Mouse (Mus musculus) neural tube, embryonic 15.5 days (tissue): ENCODE results near the gene Zranb3. TPM values are rescaled to one million over a fixed set of nuclear protein-coding genes. Genes with fewer than 3 reads are reported as not detected.
"Not testable (repeated sequence)": the region's sequence is repeated elsewhere in the genome, so short reads cannot be mapped to it uniquely, and the experiment has no call there.

ENCODE experiments used
- ATAC-seq: fragments of 200-750 bp; cut with Nextera tagmentation; 2 replicates; pipeline ENCODE4 v1.8.0; 2017; ENCODE audit warnings: mild to moderate bottlenecking, moderate TSS enrichment, moderate library complexity; ENCODE audit not compliant: low FRiP score
- H3K27ac ChIP-seq: fragments of 300-500 bp; sonication (generic); replicated peaks from 2 replicates; pipeline ENCODE4 v1.5.1; 2015; ENCODE audit warnings: mild to moderate bottlenecking, inconsistent platforms
- H3K27me3 ChIP-seq: fragments of 300-500 bp; sonication (generic); replicated peaks from 2 replicates; pipeline ENCODE4 v1.6.1; 2015; ENCODE audit warnings: inconsistent platforms
- H3K36me3 ChIP-seq: fragments of 300-500 bp; sonication (generic); 2 replicates; pipeline ENCODE4 v1.6.1; 2015; ENCODE audit warnings: inconsistent platforms
- H3K4me1 ChIP-seq: fragments of 300-500 bp; sonication (generic); 2 replicates; pipeline ENCODE4 v1.6.1; 2015; ENCODE audit warnings: inconsistent platforms
- H3K4me2 ChIP-seq: fragments of 300-500 bp; sonication (generic); 2 replicates; pipeline ENCODE4 v1.6.1; 2015; ENCODE audit warnings: inconsistent platforms, mild to moderate bottlenecking, moderate library complexity
- H3K4me3 ChIP-seq: fragments of 300-500 bp; sonication (generic); replicated peaks from 2 replicates; pipeline ENCODE4 v1.5.1; 2015; ENCODE audit warnings: mild to moderate bottlenecking, inconsistent platforms
- H3K9ac ChIP-seq: fragments of 300-500 bp; sonication (generic); replicated peaks from 2 replicates; pipeline ENCODE4 v1.6.1; 2015; ENCODE audit warnings: mild to moderate bottlenecking, inconsistent platforms
- H3K9me3 ChIP-seq: fragments of 300-500 bp; sonication (generic); replicated peaks from 2 replicates; pipeline ENCODE4 v1.6.1; 2016; ENCODE audit warnings: inconsistent platforms
- WGBS: fragments of 180-500 bp; shearing (Covaris S2); methylation state at CpG from one replicate; pipeline ENCODE4 v1.1.7; 2015; ENCODE audit warnings: mixed read lengths; 5-methylcytosine and 5-hydroxymethylcytosine counted together
- polyA plus RNA-seq: library from polyadenylated mRNA; unstranded; fragments of >200 nt; fragmentation: Nextera tagmentation; extraction: Ambion mirVana; gene quantifications from 2 replicates; pipeline ENCODE4 v1.2.1, GENCODE M21; 2015

Zranb3 gene
- polyA plus RNA-seq, 1 experiment from 2014 or later, result 4.1 TPM

GRCm38 (mm10) chr1:127956524-127956923 is 146.3 kb downstream of the Zranb3 start:
- no peak overlapping the region for H3K9ac ChIP-seq
- H3K27ac ChIP-seq, result no peak overlapping the region
- no peak overlapping the region for H3K4me3 ChIP-seq
- H3K4me2 ChIP-seq, result no peak overlapping the region
- no peak for ATAC-seq
- no peaks in the 10 kb centered on the region for H3K27me3 ChIP-seq
- H3K9me3 ChIP-seq, result no peaks in the 10 kb centered on the region
- peaks cover 12% of the 10 kb centered on the region for H3K4me1 ChIP-seq
- H3K36me3 ChIP-seq, result no peaks in the 10 kb centered on the region
- 94% methylated on average over 1 of the region's 1 CpGs for WGBS

GRCm38 (mm10) chr1:127954800-127955199 is 148.0 kb downstream of the Zranb3 start:
- Histone ChIP-seq H3K9ac (no peak overlapping the region), H3K27ac (no peak overlapping the region), H3K4me2 (no peak overlapping the region), H3K36me3 (no peaks in the 10 kb centered on the region), H3K4me1 (peaks cover 11% of the 10 kb centered on the region), H3K27me3 (no peaks in the 10 kb centered on the region), H3K4me3 (no peak overlapping the region), H3K9me3 (no peaks in the 10 kb centered on the region)
- no peak for ATAC-seq
- WGBS, result 88% methylated on average over 4 of the region's 4 CpGs

- H3K4me2 ChIP-seq, H3K4me3 ChIP-seq, H3K36me3 ChIP-seq, ATAC-seq, H3K27me3 ChIP-seq, H3K9me3 ChIP-seq, H3K27ac ChIP-seq, H3K9ac ChIP-seq, H3K4me1 ChIP-seq: not testable (repeated sequence)
- WGBS, result 84% methylated on average over 4 of the region's 4 CpGs
Measured at GRCm38 (mm10) chr1:127954198-127954597, 148.6 kb downstream of the Zranb3 start.

GRCm38 (mm10) chr1:127952276-127952675 is 150.6 kb downstream of the Zranb3 start:
- no peak overlapping the region for H3K4me2 ChIP-seq
- 81% methylated on average over 4 of the region's 4 CpGs for whole genome bisulfite sequencing
- H3K4me3 ChIP-seq, result no peak overlapping the region
- H3K9me3 ChIP-seq, result no peaks in the 10 kb centered on the region
- no peak overlapping the region for H3K27ac ChIP-seq
- H3K27me3 ChIP-seq, result no peaks in the 10 kb centered on the region
- H3K4me1 ChIP-seq, result no peaks in the 10 kb centered on the region
- no peak for ATAC-seq
- no peak overlapping the region for H3K9ac ChIP-seq
- H3K36me3 ChIP-seq, result 0 out of 2 replicates have a peak, but pooled peaks cover 2% of the 10 kb centered on the region

- ATAC-seq, result no peak
- H3K36me3 ChIP-seq, result peaks cover 12% of the 10 kb centered on the region
- H3K9me3 ChIP-seq, result no peaks in the 10 kb centered on the region
- WGBS, result 91% methylated on average over 5 of the region's 5 CpGs
- no peak overlapping the region for H3K9ac ChIP-seq
- no peak overlapping the region for H3K4me2 ChIP-seq
- no peaks in the 10 kb centered on the region for H3K4me1 ChIP-seq
- H3K4me3 ChIP-seq, result no peak overlapping the region
- H3K27ac ChIP-seq, result no peak overlapping the region
- no peaks in the 10 kb centered on the region for H3K27me3 ChIP-seq
Measured at GRCm38 (mm10) chr1:127948748-127949147, 154.1 kb downstream of the Zranb3 start.

- 89% methylated on average over 5 of the region's 5 CpGs for WGBS
Measured at GRCm38 (mm10) chr1:127946615-127947249, 156.1 kb downstream of the Zranb3 start.

GRCm38 (mm10) chr1:127945696-127946575 is 156.9 kb downstream of the Zranb3 start:
- Histone ChIP-seq H3K27me3 (no peaks in the 10 kb centered on the region), H3K27ac (no peak overlapping the region), H3K9ac (no peak overlapping the region), H3K9me3 (no peaks in the 10 kb centered on the region), H3K4me3 (no peak overlapping the region), H3K36me3 (peaks cover 40% of the 10 kb centered on the region), H3K4me2 (no peak overlapping the region), H3K4me1 (no peaks in the 10 kb centered on the region)
- WGBS, result 79% methylated on average over 3 of the region's 3 CpGs
- ATAC-seq, result no peak

More at GRCm38 (mm10) chr1:127946615-127947249, 156.1 kb downstream of the Zranb3 start:
- H3K4me2 ChIP-seq, result no peak overlapping the region
- H3K27ac ChIP-seq, result no peak overlapping the region
- peaks cover 32% of the 10 kb centered on the region for H3K36me3 ChIP-seq
- H3K4me3 ChIP-seq, result no peak overlapping the region
- no peak for ATAC-seq
- no peak overlapping the region for H3K9ac ChIP-seq
- H3K4me1 ChIP-seq, result no peaks in the 10 kb centered on the region
- no peaks in the 10 kb centered on the region for H3K9me3 ChIP-seq
- no peaks in the 10 kb centered on the region for H3K27me3 ChIP-seq

- H3K9me3 ChIP-seq, result no peaks in the 10 kb centered on the region
- no peak overlapping the region for H3K4me3 ChIP-seq
- H3K27ac ChIP-seq, result no peak overlapping the region
- no peak overlapping the region for H3K4me2 ChIP-seq
- no peak overlapping the region for H3K9ac ChIP-seq
- 88% methylated on average over 6 of the region's 6 CpGs for WGBS
- H3K4me1 ChIP-seq, result no peaks in the 10 kb centered on the region
- no peak for ATAC-seq
- no peaks in the 10 kb centered on the region for H3K27me3 ChIP-seq
- peaks cover 63% of the 10 kb centered on the region for H3K36me3 ChIP-seq
Measured at GRCm38 (mm10) chr1:127943516-127943915, 159.3 kb downstream of the Zranb3 start.

GRCm38 (mm10) chr1:127942231-127942630 is 160.6 kb downstream of the Zranb3 start:
- WGBS, result 93% methylated on average over 10 of the region's 10 CpGs
- Histone ChIP-seq H3K9ac (no peak overlapping the region), H3K4me3 (no peak overlapping the region), H3K27me3 (no peaks in the 10 kb centered on the region), H3K9me3 (no peaks in the 10 kb centered on the region), H3K27ac (no peak overlapping the region), H3K4me1 (no peaks in the 10 kb centered on the region), H3K36me3 (peaks cover 74% of the 10 kb centered on the region), H3K4me2 (no peak overlapping the region)
- ATAC-seq, result no peak

- no peak for ATAC-seq
- no peak overlapping the region for H3K4me3 ChIP-seq
- H3K4me1 ChIP-seq, result no peaks in the 10 kb centered on the region
- H3K9ac ChIP-seq, result no peak overlapping the region
- H3K36me3 ChIP-seq, result peaks cover 71% of the 10 kb centered on the region
- H3K27ac ChIP-seq, result no peak overlapping the region
- H3K4me2 ChIP-seq, result no peak overlapping the region
- H3K27me3 ChIP-seq, result no peaks in the 10 kb centered on the region
- WGBS, result 76% methylated on average over 8 of the region's 8 CpGs
- H3K9me3 ChIP-seq, result no peaks in the 10 kb centered on the region
Measured at GRCm38 (mm10) chr1:127937277-127937676, 165.6 kb downstream of the Zranb3 start.

- 98% methylated on average over 5 of the region's 5 CpGs for WGBS
- ATAC-seq, result no peak
- Histone ChIP-seq H3K4me2 (no peak overlapping the region), H3K4me1 (no peaks in the 10 kb centered on the region), H3K9me3 (no peaks in the 10 kb centered on the region), H3K27me3 (no peaks in the 10 kb centered on the region), H3K27ac (no peak overlapping the region), H3K9ac (no peak overlapping the region), H3K36me3 (peaks cover 62% of the 10 kb centered on the region), H3K4me3 (no peak overlapping the region)
Measured at GRCm38 (mm10) chr1:127934322-127934721, 168.5 kb downstream of the Zranb3 start.

GRCm38 (mm10) chr1:127933405-127933804 is 169.4 kb downstream of the Zranb3 start:
- Histone ChIP-seq H3K4me3 (no peak overlapping the region), H3K27ac (no peak overlapping the region), H3K9ac (no peak overlapping the region), H3K9me3 (no peaks in the 10 kb centered on the region), H3K27me3 (no peaks in the 10 kb centered on the region), H3K4me1 (no peaks in the 10 kb centered on the region), H3K36me3 (peaks cover 57% of the 10 kb centered on the region), H3K4me2 (no peak overlapping the region)
- ATAC-seq, result no peak
- 95% methylated on average over 2 of the region's 2 CpGs for WGBS
